Mouse (Mus musculus) CH12.LX (cell line): ENCODE data around the gene Psmd7. TPM values are rescaled to one million over a fixed set of nuclear protein-coding genes. Genes with fewer than 3 reads are reported as not detected.

Source experiments
- DNase-seq: peaks from one replicate; pipeline ENCODE4 v3.0.0-alpha.2; 2013; ENCODE audit errors: extremely low read depth
- H3K27ac ChIP-seq: 2 replicates; pipeline ENCODE4 v1.5.1; 2012; ENCODE audit warnings: low read depth, mild to moderate bottlenecking, control low read depth, moderate library complexity; ENCODE audit not compliant: insufficient read depth
- H3K27me3 ChIP-seq: replicated peaks from 2 replicates; pipeline ENCODE3; 2012; ENCODE audit warnings: inconsistent platforms
- H3K36me3 ChIP-seq, 2 experiments: replicated peaks in 1 of 2; 2 replicates each; pipeline versions ENCODE3 to v1.6.1; 2012; ENCODE audit warnings: inconsistent platforms in 1 of 2, low read length in 1 of 2, mild to moderate bottlenecking in 1 of 2, mixed read lengths in 1 of 2, moderate library complexity in 1 of 2; ENCODE audit not compliant: control insufficient read depth in 1 of 2, insufficient read depth in 1 of 2
- H3K4me1 ChIP-seq, 2 experiments: 2 replicates each; pipeline ENCODE4 v1.6.1; 2012; ENCODE audit warnings: inconsistent platforms in 1 of 2, moderate library complexity in 1 of 2; ENCODE audit not compliant: insufficient read depth in 2 of 2, control insufficient read depth in 1 of 2
- H3K4me2 ChIP-seq: 2 replicates; pipeline ENCODE4 v1.6.1; 2012; ENCODE audit warnings: low read depth, mild to moderate bottlenecking, control low read depth; ENCODE audit not compliant: poor library complexity, insufficient read depth, severe bottlenecking
- H3K4me3 ChIP-seq, 3 experiments: fragments of 150-350 bp in 1 of 3; sonication (generic) in 1 of 3; replicated peaks in 1 of 3; 2 replicates each; pipeline versions ENCODE3 to v1.5.1; 2011 to 2012; ENCODE audit warnings: low read depth in 2 of 3, low read length in 2 of 3, mild to moderate bottlenecking in 2 of 3, moderate library complexity in 2 of 3, control low read depth in 1 of 3, improper control_type of control experiment in 1 of 3, inconsistent platforms in 1 of 3, mixed read lengths in 1 of 3; ENCODE audit not compliant: poor library complexity in 1 of 3
- H3K79me2 ChIP-seq: replicated peaks from 2 replicates; pipeline ENCODE4 v1.6.1; 2012; ENCODE audit warnings: mild to moderate bottlenecking, moderate library complexity; ENCODE audit not compliant: control insufficient read depth, poor library complexity, insufficient read depth, severe bottlenecking; ENCODE audit errors: extremely low read depth
- H3K9ac ChIP-seq: 2 replicates; pipeline ENCODE4 v1.6.1; 2012; ENCODE audit warnings: low read depth, mild to moderate bottlenecking, control low read depth, moderate library complexity; ENCODE audit not compliant: insufficient read depth
- H3K9me3 ChIP-seq: replicated peaks from 2 replicates; pipeline ENCODE3; 2012; ENCODE audit warnings: low read length, inconsistent platforms, mixed read lengths
- E2F4 ChIP-seq: IDR thresholded peaks from 2 replicates; pipeline ENCODE4 v1.6.1; 2011; ENCODE audit warnings: low read depth, low read length, improper control_type of control experiment; ENCODE audit not compliant: insufficient replicate concordance
- ELF1 ChIP-seq: IDR thresholded peaks from 2 replicates; pipeline ENCODE4 v1.6.1; 2014; ENCODE audit warnings: low read depth, mild to moderate bottlenecking, inconsistent platforms, low read length, improper control_type of control experiment
- IRF4 ChIP-seq: IDR thresholded peaks from 2 replicates; pipeline ENCODE4 v1.6.1; 2014; ENCODE audit warnings: low read depth, mild to moderate bottlenecking, inconsistent platforms, low read length, improper control_type of control experiment
- KAT2A ChIP-seq: IDR thresholded peaks from 2 replicates; pipeline ENCODE4 v1.6.1; 2012; ENCODE audit warnings: low read length, improper control_type of control experiment, inconsistent platforms; ENCODE audit not compliant: insufficient replicate concordance
- MAFK ChIP-seq: IDR thresholded peaks from 2 replicates; pipeline ENCODE4 v1.6.1; 2011; ENCODE audit warnings: low read length, improper control_type of control experiment; ENCODE audit not compliant: insufficient replicate concordance
- MXI1 ChIP-seq: IDR thresholded peaks from 2 replicates; pipeline ENCODE4 v1.6.1; 2011; ENCODE audit warnings: mild to moderate bottlenecking, low read depth, low read length, improper control_type of control experiment
- MYC ChIP-seq: IDR thresholded peaks from 2 replicates; pipeline ENCODE4 v1.6.1; 2011; ENCODE audit warnings: low read depth, mild to moderate bottlenecking, improper control_type of control experiment, low read length
- POLR2A ChIP-seq: IDR thresholded peaks from 2 replicates; pipeline ENCODE4 v1.6.1; 2011; ENCODE audit warnings: low read depth, mild to moderate bottlenecking, improper control_type of control experiment, low read length
- POLR2AphosphoS2 ChIP-seq: IDR thresholded peaks from 2 replicates; pipeline ENCODE4 v1.6.1; 2011; ENCODE audit warnings: low read depth, low read length, improper control_type of control experiment
- SIN3A ChIP-seq: IDR thresholded peaks from 2 replicates; pipeline ENCODE4 v1.6.1; 2012; ENCODE audit warnings: low read length, improper control_type of control experiment, inconsistent platforms
- USF1 ChIP-seq: IDR thresholded peaks from 2 replicates; pipeline ENCODE4 v1.6.1; 2014; ENCODE audit warnings: low read depth, mild to moderate bottlenecking, inconsistent platforms, low read length, improper control_type of control experiment
- ZNF384 ChIP-seq: IDR thresholded peaks from 2 replicates; pipeline ENCODE4 v1.6.1; 2012; ENCODE audit warnings: low read depth, low read length, improper control_type of control experiment, inconsistent platforms
- dilution Hi-C: fragments of 300-500 bp; cut with MboI; formaldehyde crosslinking; loops from 2 replicates; pipeline ENCODE4 v1.14.3; 2020; ENCODE audit warnings: low sequenced_read_pairs; ENCODE audit not compliant: extremely low pct_unique_long_range_greater_than_20kb, extremely low pct_ligation_motif_present
- in situ Hi-C: fragments of 300-500 bp; cut with MboI; formaldehyde crosslinking; loops from 3 replicates; pipeline ENCODE4 v1.14.3; 2019; ENCODE audit warnings: low sequenced_read_pairs, low pct_ligation_motif_present, low pct_unique_long_range_greater_than_20kb, mixed read lengths
- polyA plus RNA-seq: library from polyadenylated mRNA; unstranded; fragments of >175 nt; gene quantifications from 2 replicates; pipeline ENCODE4 v1.2.1, GENCODE M21; 2012; ENCODE audit warnings: low read depth; ENCODE audit not compliant: insufficient read length
- total RNA-seq, 2 experiments: library from RNA; depleted of rRNA; stranded (reverse); fragments of 300-350 nt in 1 of 2; fragments of >200 nt in 1 of 2; gene quantifications; 2 replicates each; pipeline ENCODE4 v1.2.3; 2012 to 2014

Psmd7 gene
- total and polyA plus RNA-seq, 3 experiments = 56.7 to 353 (median 110) TPM

- Histone ChIP-seq H3K36me3 (peaks cover 25 to 83% of the 10 kb centered on the region in 2 experiments), H3K4me2 (no peak overlapping the region), H3K9ac (no peak overlapping the region), H3K9me3 (no peaks in the 10 kb centered on the region), H3K79me2 (no peaks in the 10 kb centered on the region), H3K27ac (no peak overlapping the region), H3K4me1 (peaks cover 0 to 37% of the 10 kb centered on the region in 2 experiments; a peak in 2 of 4 replicates), H3K27me3 (no peaks in the 10 kb centered on the region), H3K4me3 (no peak overlapping the region)
- in situ Hi-C loops = no loop called here
- TF ChIP-seq SIN3A (no peak), E2F4 (no peak), ZNF384 (no peak), USF1 (no peak), MAFK (no peak), POLR2A (no peak), MXI1 (no peak), KAT2A (no peak), ELF1 (no peak), IRF4 (no peak), POLR2AphosphoS2 (no peak), MYC (no peak)
- DNase-seq = no peak
- dilution Hi-C loops = no loop called here
These were observed 50.8 kb downstream of the Psmd7 start for GRCm38 (mm10) chr8:107537472-107537871.

Other genes starting within 250 kb of the Psmd7 start
- gene Nqo1, start 185.3 kb downstream of the Psmd7 start, total RNA-seq (2012; rRNA removed) = 1.6 and 1.9 TPM in 2 replicates
- 0.94 and 1.1 TPM in 2 replicates for gene Nqo1, start 185.3 kb downstream of the Psmd7 start, total RNA-seq (2014; rRNA removed)
- gene Nqo1, start 185.3 kb downstream of the Psmd7 start, polyA plus RNA-seq = 23.8 and 24.6 TPM in 2 replicates
- gene Nob1, start 163.4 kb downstream of the Psmd7 start, total RNA-seq (2012; rRNA removed) = 73.0 and 73.1 TPM in 2 replicates
- gene Nob1, start 163.4 kb downstream of the Psmd7 start, total RNA-seq (2014; rRNA removed) = 17.2 and 21.4 TPM in 2 replicates
- 109 and 117 TPM in 2 replicates for gene Nob1, start 163.4 kb downstream of the Psmd7 start, polyA plus RNA-seq
- gene Wwp2, start 152.1 kb downstream of the Psmd7 start, total RNA-seq (2012; rRNA removed) = 19.7 and 20.7 TPM in 2 replicates
- gene Wwp2, start 152.1 kb downstream of the Psmd7 start, total RNA-seq (2014; rRNA removed) = 13.5 and 16.3 TPM in 2 replicates
- 29.7 and 30.3 TPM in 2 replicates for gene Wwp2, start 152.1 kb downstream of the Psmd7 start, polyA plus RNA-seq